Mouse (Mus musculus): ENCODE results near the gene Ostf1.
"Not testable (repeated sequence)": the region's sequence is repeated elsewhere in the genome, so short reads cannot be mapped to it uniquely, and the experiment has no call there.

Gene Ostf1

GRCm38 (mm10) chr19:18598265-18598926 lies 33.2 kb downstream of the Ostf1 start:
- no peak for DNase-seq (ENCODE audit: low spot score)

DNA sequence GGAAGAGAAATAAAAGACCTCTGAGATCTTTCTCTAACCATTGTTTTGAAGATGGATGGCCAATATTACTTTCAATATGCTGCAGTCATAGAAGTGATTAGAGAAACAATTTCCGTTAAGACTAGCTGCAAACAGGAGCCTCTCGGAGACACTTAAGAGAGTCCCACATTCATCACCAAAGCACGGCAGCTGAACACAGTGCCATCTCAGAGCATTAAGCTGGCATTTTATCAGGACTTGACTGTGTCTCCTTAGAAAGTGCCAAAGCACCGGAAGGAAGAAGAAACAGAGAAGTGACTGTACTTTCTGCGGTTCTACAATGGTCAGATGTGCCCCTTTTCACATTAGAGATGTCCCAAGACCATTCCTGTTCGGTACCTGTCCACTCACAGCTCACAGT lies 33.9 kb downstream of the Ostf1 start:
- no peak for DNase-seq (ENCODE audit: low spot score)

GRCm38 (mm10) chr19:18596876-18597275 lies 34.7 kb downstream of the Ostf1 start:
- DNase-seq (ENCODE audit: low spot score), result no peak

DNA sequence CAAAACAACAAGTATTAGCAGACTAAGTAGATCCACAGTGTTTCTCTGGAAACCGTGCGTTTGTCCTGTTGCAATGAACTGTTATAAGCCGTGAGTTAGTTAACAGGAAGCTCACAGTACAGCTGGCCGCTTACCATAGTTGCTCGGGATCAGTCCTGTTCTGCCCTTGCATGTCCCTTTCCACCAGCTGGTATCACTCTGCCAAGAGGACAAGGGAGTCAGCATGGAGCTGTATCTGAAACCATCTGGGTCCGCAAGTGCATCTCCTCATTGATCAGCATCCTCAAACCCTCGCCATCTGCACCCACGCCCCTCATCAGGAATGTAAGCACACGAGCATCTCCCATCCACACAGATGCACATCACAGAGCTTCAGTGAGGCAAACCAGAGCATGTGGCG lies 37.9 kb downstream of the Ostf1 start:
- DNase-seq (ENCODE audit: low spot score), result no peak

GRCm38 (mm10) chr19:18592919-18593318 lies 38.7 kb downstream of the Ostf1 start:
- no peak for DNase-seq (ENCODE audit: low spot score)

GRCm38 (mm10) chr19:18590942-18591354 lies 40.7 kb downstream of the Ostf1 start:
- DNase-seq (ENCODE audit: low spot score), result no peak

DNA sequence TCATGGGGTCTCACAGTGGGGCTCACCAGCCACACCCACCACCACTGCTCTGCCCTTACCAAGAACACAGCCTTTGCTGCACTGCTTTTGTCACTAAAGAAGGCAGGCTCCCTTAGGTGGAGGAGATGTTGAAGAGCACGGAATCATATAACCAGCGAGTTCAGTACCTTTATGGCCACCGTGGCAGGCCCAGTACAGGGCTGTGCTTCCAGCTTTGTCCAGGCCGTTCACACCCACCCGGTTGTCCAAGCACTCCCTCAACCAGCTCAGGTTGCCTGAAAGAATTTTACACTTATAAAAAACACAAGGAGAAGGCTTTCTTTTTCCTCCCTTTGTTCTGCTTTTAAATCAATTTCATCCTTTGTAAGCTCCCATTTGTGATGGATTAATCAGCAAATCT lies 41.4 kb downstream of the Ostf1 start:
- no peak for DNase-seq (ENCODE audit: low spot score)

- DNase-seq (ENCODE audit: low spot score), result no peak
These were observed 42.3 kb downstream of the Ostf1 start for GRCm38 (mm10) chr19:18589276-18589675.

DNA sequence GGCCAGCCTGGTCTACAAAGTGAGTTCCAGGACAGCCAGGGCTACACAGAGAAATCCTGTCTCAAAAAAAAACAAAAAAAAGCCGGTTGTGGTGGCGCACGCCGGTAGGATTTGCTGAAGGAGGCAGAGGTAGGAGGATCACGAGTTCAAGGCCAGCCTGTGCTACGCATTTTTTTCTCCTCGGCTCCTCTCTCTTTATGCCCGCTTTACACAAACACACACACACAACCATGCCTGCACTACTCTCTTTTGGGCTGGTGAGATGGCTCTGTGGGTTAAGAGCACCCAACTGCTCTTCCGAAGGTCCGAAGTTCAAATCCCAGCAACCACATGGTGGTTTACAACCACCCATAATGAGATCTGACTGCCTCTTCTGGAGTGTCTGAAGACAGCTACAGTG lies 42.8 kb downstream of the Ostf1 start:
- not testable (repeated sequence) for DNase-seq (ENCODE audit: low spot score)

GRCm38 (mm10) chr19:18588243-18588642 lies 43.4 kb downstream of the Ostf1 start:
- no peak for DNase-seq (ENCODE audit: low spot score)

- no peak for DNase-seq (ENCODE audit: low spot score)
These were observed 44.5 kb downstream of the Ostf1 start for GRCm38 (mm10) chr19:18587118-18587517.

- no peak for DNase-seq (ENCODE audit: low spot score)
These were observed 47.0 kb downstream of the Ostf1 start for GRCm38 (mm10) chr19:18584621-18585020.

- DNase-seq (ENCODE audit: low spot score), result no peak
These were observed 47.9 kb downstream of the Ostf1 start for GRCm38 (mm10) chr19:18583706-18584105.

GRCm38 (mm10) chr19:18582887-18583286 lies 48.7 kb downstream of the Ostf1 start:
- DNase-seq (ENCODE audit: low spot score), result no peak

- no peak for DNase-seq (ENCODE audit: low spot score)
These were observed 49.4 kb downstream of the Ostf1 start for GRCm38 (mm10) chr19:18582226-18582625.

DNA sequence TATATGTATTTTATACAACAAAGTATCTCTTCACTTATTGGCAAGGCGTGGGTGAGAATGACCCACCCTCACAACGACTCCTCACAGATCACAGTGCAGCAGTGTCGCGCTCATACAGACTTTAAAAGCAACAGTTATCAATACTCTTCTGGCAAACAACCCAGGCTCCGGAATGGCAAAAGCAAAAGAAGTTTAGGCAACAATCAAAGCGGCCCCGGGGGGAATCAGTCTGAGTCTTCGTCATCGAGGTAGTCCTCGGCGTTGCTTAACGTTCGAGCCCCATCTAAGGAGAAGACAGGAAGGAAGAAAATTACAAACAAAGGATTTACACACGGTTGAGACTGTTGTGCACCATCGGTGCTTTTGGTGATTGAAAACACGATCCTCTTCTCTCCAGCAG lies 50.6 kb downstream of the Ostf1 start:
- no peak for DNase-seq (ENCODE audit: low spot score)

GRCm38 (mm10) chr19:18579012-18579358 lies 52.6 kb downstream of the Ostf1 start:
- no peak for DNase-seq (ENCODE audit: low spot score)

- DNase-seq (ENCODE audit: low spot score), result no peak
These were observed 53.2 kb downstream of the Ostf1 start for GRCm38 (mm10) chr19:18578216-18579011.

DNA sequence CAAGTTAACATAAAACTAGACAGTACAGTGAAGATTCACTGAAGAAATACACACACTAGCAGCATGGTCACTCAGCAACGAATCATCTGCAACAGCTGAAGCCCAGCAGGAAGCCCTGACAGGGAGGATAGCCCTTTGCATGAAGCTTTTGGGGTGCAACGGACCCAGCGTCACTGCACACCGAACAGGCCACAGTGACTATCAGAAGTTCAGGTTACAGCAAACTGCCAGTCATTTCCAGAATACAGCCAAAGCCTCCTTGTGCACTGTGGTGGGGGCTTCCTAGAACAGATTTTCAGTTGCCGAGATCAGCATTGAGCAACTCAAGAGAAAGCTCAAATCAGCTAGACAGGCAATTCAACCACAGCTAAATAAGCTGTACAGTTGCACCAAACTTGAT lies 54.3 kb downstream of the Ostf1 start:
- DNase-seq (ENCODE audit: low spot score), result no peak

DNA sequence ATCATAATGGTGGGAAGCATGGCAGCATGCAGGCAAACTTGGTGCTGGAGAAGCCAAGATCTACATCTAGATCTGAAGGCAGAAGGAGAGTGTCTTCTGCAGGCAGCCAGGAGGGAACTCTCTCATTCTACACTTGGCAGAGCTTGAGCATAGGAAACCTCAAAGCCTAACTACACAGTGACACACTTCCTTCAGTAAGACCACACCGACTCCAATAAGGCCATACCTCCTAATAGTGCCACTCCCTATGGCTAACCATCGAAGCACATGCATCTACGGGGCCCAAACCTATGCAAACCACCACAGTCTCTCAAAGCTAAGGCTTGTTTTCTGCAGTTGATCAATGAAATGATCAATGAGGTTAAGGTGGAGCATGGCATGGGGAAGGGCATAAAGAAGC lies 55.7 kb downstream of the Ostf1 start:
- DNase-seq (ENCODE audit: low spot score), result no peak

DNA sequence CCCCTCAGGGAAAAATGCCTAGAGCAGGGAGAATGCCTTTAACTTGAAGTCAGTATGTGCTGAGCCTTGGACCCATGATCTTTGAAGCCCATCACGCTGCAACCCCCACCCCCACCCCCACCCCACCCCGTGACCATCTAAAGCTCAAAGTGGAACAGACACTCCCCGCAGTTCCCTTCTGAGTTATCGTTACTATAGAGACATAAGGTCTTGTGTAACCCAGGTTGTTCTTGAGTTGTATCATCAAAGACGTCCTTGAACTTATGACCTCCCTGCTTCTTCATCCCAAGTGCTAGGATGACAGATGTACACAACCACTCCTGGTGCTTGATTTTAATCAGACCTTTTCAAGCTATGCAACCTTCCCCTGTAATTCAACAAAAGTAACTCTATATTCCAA lies 57.7 kb downstream of the Ostf1 start:
- no peak for DNase-seq (ENCODE audit: low spot score)

DNA sequence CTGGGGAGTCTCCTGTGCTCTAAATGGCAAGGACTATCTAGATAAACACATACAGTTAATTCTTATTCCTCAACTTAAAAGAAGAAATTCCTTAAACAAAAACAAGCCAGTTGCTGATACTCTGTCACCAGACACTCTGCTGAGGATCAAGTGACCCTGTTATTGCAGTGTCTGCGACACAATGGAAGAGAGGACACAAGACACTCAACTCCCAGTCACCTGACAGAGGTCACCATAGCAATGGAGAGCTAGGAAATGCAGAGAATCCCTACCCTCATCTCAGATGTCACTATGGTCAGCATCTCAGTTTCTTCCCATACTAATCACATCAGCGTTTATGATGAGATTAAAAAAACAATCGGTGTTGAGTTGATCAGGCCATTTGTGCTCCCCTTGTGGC lies 58.2 kb downstream of the Ostf1 start:
- DNase-seq (ENCODE audit: low spot score), result no peak

- DNase-seq (ENCODE audit: low spot score), result no peak
These were observed 62.1 kb downstream of the Ostf1 start for GRCm38 (mm10) chr19:18569496-18569895.
